In the genomic region with DNA sequence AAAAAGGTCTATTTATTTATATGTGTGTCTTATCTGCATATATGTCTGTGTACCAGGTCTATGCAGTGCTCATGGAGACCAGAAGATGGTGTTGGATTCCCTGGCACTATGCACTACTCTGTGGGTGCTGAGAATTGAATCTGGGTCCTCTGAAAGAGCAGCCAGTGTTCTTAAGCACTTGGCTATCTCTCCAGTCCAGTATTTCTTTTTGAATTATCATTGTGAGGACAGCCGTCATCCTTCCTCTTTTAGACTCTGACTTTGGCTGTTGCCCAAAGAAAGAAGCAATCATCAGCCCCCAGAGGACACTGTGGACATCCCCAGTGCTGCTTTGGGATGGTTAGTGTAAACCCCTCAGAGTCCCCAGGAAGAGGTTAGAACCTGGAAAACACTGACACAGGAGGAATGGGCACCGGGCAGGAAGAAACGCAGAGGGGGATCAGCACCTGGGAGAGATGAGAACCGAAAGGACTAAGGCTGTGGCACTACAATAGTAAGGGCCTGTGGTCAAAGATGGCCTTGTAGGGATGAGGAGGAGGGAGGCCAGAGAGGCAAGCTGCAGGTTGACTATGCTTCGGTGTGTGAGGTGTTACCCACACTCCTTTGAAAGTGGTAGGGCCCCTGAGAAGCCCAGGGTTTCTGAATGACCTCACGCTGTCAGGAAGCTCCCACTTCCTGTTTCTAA, we compare ENCODE assay signal across 10 mouse cellular contexts. TPM values are rescaled to one million over a fixed set of nuclear protein-coding genes. Genes with fewer than 3 reads are reported as not detected.
DNase-seq lines count a peak whose midpoint lies in the region; ATAC-seq and TF ChIP-seq lines count a peak whose summit lies in the region.
"Had no signal": no experiment of that assay in that cellular context is flagged by ENCODE, and none has a peak within 500 bp of the region (broad histone marks: within the 10 kb centered on the region; RNA-seq: fewer than 3 reads in every experiment).

No protein-coding gene starts in this region.

- no peak for DNase-seq in midbrain, embryonic 10.5 days (ENCODE audit: low spot score)
- DNase-seq in heart, postnatal 10 days, result peak; percentile 62 to 65
- peak; percentile 56 for DNase-seq in lung, embryonic 14.5 days
- no peak for DNase-seq in stomach, postnatal 0 days (ENCODE audit: low spot score)
- DNase-seq in cerebellum, adult 11-12 months, result no peak
- DNase-seq in left cerebral cortex, postnatal 25 days (ENCODE audit: low spot score in 2 of 2), result no peak
- DNase-seq in B cell, adult 2 months, result no peak

- no peak overlapping the region for H3K4me2 ChIP-seq in midbrain, embryonic 15.5 days
- H3K4me2 ChIP-seq in lung, embryonic 14.5 days, result peak overlapping the region; percentile 2; the same call in 1 of the 2 replicates
- H3K4me2 ChIP-seq in stomach, postnatal 0 days (replicated peaks; ENCODE audit: low read depth), result no peak overlapping the region
- H3K4me2 ChIP-seq: forebrain, embryonic 15.5 days; neural tube, embryonic 12.5 days had no signal

- H3K27me3 ChIP-seq in midbrain, embryonic 10.5 days (ENCODE audit: low read depth, poor library complexity, severe bottlenecking), result peaks cover 16% of the 10 kb centered on the region; the same call in 1 of the 2 replicates
- no peaks in the 10 kb centered on the region for H3K27me3 ChIP-seq in midbrain, embryonic 15.5 days (replicated peaks)
- H3K27me3 ChIP-seq in lung, embryonic 14.5 days (ENCODE audit: insufficient read depth, low read length), result no peaks in the 10 kb centered on the region
- no peaks in the 10 kb centered on the region for H3K27me3 ChIP-seq in stomach, postnatal 0 days (ENCODE audit: control insufficient read depth, insufficient read depth, low read length)
- H3K27me3 ChIP-seq: forebrain, embryonic 15.5 days; neural tube, embryonic 12.5 days had no signal

- WGBS in midbrain, embryonic 10.5 days, result 58% methylated on average over 6 of the region's 6 CpGs
- WGBS in midbrain, embryonic 15.5 days, result 70% methylated on average over 6 of the region's 6 CpGs
- 13% methylated on average over 6 of the region's 6 CpGs for WGBS in lung, embryonic 14.5 days
- WGBS in stomach, postnatal 0 days, result 43% methylated on average over 6 of the region's 6 CpGs

- H3K36me3 ChIP-seq in midbrain, embryonic 10.5 days, result no peaks in the 10 kb centered on the region
- H3K36me3 ChIP-seq in midbrain, embryonic 15.5 days (replicated peaks), result no peaks in the 10 kb centered on the region
- no peaks in the 10 kb centered on the region for H3K36me3 ChIP-seq in lung, embryonic 14.5 days (ENCODE audit: insufficient read depth)
- H3K36me3 ChIP-seq in stomach, postnatal 0 days (ENCODE audit: control insufficient read depth, insufficient read depth, low read length), result no peaks in the 10 kb centered on the region
- H3K36me3 ChIP-seq: forebrain, embryonic 15.5 days; neural tube, embryonic 12.5 days had no signal

- no peak overlapping the region for H3K4me3 ChIP-seq in midbrain, embryonic 10.5 days
- no peak overlapping the region for H3K4me3 ChIP-seq in midbrain, embryonic 15.5 days
- no peak overlapping the region for H3K4me3 ChIP-seq in lung, embryonic 14.5 days (ENCODE audit: low read depth, low read length)
- no peak overlapping the region for H3K4me3 ChIP-seq in stomach, postnatal 0 days (ENCODE audit: low read depth, low read length)
- H3K4me3 ChIP-seq: forebrain, embryonic 15.5 days; neural tube, embryonic 12.5 days had no signal

- peaks cover 6% of the 10 kb centered on the region for H3K9me3 ChIP-seq in midbrain, embryonic 10.5 days (replicated peaks)
- H3K9me3 ChIP-seq in midbrain, embryonic 15.5 days, result no peaks in the 10 kb centered on the region
- H3K9me3 ChIP-seq in lung, embryonic 14.5 days (ENCODE audit: low read depth, low read length), result no peaks in the 10 kb centered on the region
- no peaks in the 10 kb centered on the region for H3K9me3 ChIP-seq in stomach, postnatal 0 days (ENCODE audit: control insufficient read depth, low read length)
- H3K9me3 ChIP-seq: forebrain, embryonic 15.5 days had no signal

- H3K27ac ChIP-seq in midbrain, embryonic 10.5 days (replicated peaks), result peak overlapping the region; percentile 66; the same call in 1 of the 2 replicates
- no peak overlapping the region for H3K27ac ChIP-seq in midbrain, embryonic 15.5 days
- peak overlapping the region; percentile 30 for H3K27ac ChIP-seq in lung, embryonic 14.5 days (ENCODE audit: low read depth)
- H3K27ac ChIP-seq in stomach, postnatal 0 days (replicated peaks), result peak overlapping the region; percentile 53
- H3K27ac ChIP-seq: forebrain, embryonic 15.5 days; neural tube, embryonic 12.5 days had no signal

- no peak overlapping the region for H3K9ac ChIP-seq in midbrain, embryonic 15.5 days
- no peak overlapping the region for H3K9ac ChIP-seq in lung, embryonic 14.5 days
- no peak overlapping the region for H3K9ac ChIP-seq in stomach, postnatal 0 days (ENCODE audit: low read length)
- H3K9ac ChIP-seq: forebrain, embryonic 15.5 days; neural tube, embryonic 12.5 days had no signal

- no peak for TF ChIP-seq CTCF in lung, embryonic 14.5 days (IDR thresholded peaks at IDR 0.05; ENCODE audit: low read depth)
- no peak; the same call in 1 of the 2 replicates for TF ChIP-seq CTCF in stomach, postnatal 0 days (IDR thresholded peaks at IDR 0.05; ENCODE audit: low read depth)

- H3K4me1 ChIP-seq in midbrain, embryonic 10.5 days, result peaks cover 48% of the 10 kb centered on the region
- no peaks in the 10 kb centered on the region for H3K4me1 ChIP-seq in midbrain, embryonic 15.5 days
- H3K4me1 ChIP-seq in lung, embryonic 14.5 days (ENCODE audit: insufficient read depth), result peaks cover 32% of the 10 kb centered on the region
- peaks cover 7% of the 10 kb centered on the region; the same call in 1 of the 2 replicates for H3K4me1 ChIP-seq in stomach, postnatal 0 days (replicated peaks; ENCODE audit: control insufficient read depth, insufficient read depth)
- H3K4me1 ChIP-seq: forebrain, embryonic 15.5 days had no signal

- intact Hi-C loops in heart, postnatal 10 days (cut with DNase I), result no loop called here
- intact Hi-C loops in left cerebral cortex, postnatal 25 days (cut with DNase I), result no loop called here

- no peak for TF ChIP-seq EP300 in stomach, postnatal 0 days (optimal IDR thresholded peaks at IDR 0.05)

- ATAC-seq in midbrain, embryonic 15.5 days (replicated peaks), result no peak
- peak; percentile 62 for ATAC-seq in lung, embryonic 14.5 days (ENCODE audit: insufficient read depth)
- ATAC-seq in stomach, postnatal 0 days (ENCODE audit: low FRiP score, low TSS enrichment), result peak; percentile 67
- ATAC-seq: forebrain, embryonic 15.5 days had no signal

RNA-seq across cellular contexts. Expression of gene Atp2a3, which starts 15.0 kb away (rescaled TPM):
- polyA plus RNA-seq in midbrain, embryonic 10.5 days (2016; fragmentation: Nextera tagmentation; extraction: Ambion mirVana), result 1.2 TPM in 2 replicates
- 1.0 and 1.1 TPM in 2 replicates for polyA plus RNA-seq in midbrain, embryonic 15.5 days (2015; fragmentation: Nextera tagmentation; extraction: Ambion mirVana)
- total RNA-seq in heart, postnatal 10 days (2021), result 10 to 100 TPM; 17.1 to 19.0 TPM
- 7.4 and 7.6 TPM in 2 replicates for polyA plus RNA-seq in lung, embryonic 14.5 days (2014; fragmentation: Nextera tagmentation; extraction: Ambion mirVana)
- polyA plus RNA-seq in stomach, postnatal 0 days (2015; fragmentation: Nextera tagmentation; extraction: Ambion mirVana), result 19.6 and 21.9 TPM in 2 replicates
- total RNA-seq in left cerebral cortex, postnatal 25 days (2021), result 1 to 10 TPM; 6.2 TPM

RNA-seq across cellular contexts. Expression of gene P2rx1, which starts 52.9 kb away (rescaled TPM):
- 1.2 TPM in 2 replicates for polyA plus RNA-seq in midbrain, embryonic 10.5 days (2016; fragmentation: Nextera tagmentation; extraction: Ambion mirVana)
- 0.33 and 0.45 TPM in 2 replicates for polyA plus RNA-seq in midbrain, embryonic 15.5 days (2015; fragmentation: Nextera tagmentation; extraction: Ambion mirVana)
- total RNA-seq in heart, postnatal 10 days (2021), result under 1 TPM; 0.72 to 0.98 TPM
- 1.9 and 2.1 TPM in 2 replicates for polyA plus RNA-seq in lung, embryonic 14.5 days (2014; fragmentation: Nextera tagmentation; extraction: Ambion mirVana)
- 0.97 and 0.98 TPM in 2 replicates for polyA plus RNA-seq in stomach, postnatal 0 days (2015; fragmentation: Nextera tagmentation; extraction: Ambion mirVana)
- 1 to 10 TPM in 1 of 2 experiments, under 1 TPM in 1; 0.28 to 1.0 TPM for total RNA-seq in left cerebral cortex, postnatal 25 days (2021)

Comparison
In these comparisons a context has a peak if more than half of its experiments do, and no peak if none do; other contexts are left out.
1. DNase-seq: peak in heart, postnatal 10 days (2 of 2) and lung, embryonic 14.5 days (single experiment); none in midbrain, embryonic 10.5 days (single experiment), stomach, postnatal 0 days (single experiment), cerebellum, adult 11-12 months (single experiment), left cerebral cortex, postnatal 25 days (0 of 2) and B cell, adult 2 months (0 of 2).